Mouse (Mus musculus) midbrain, embryonic 10.5 days (tissue): Measurements from ENCODE around the gene Ccdc85c. TPM values are rescaled to one million over a fixed set of nuclear protein-coding genes. Genes with fewer than 3 reads are reported as not detected.

ENCODE experiments used
- DNase-seq: peaks from one replicate; pipeline ENCODE4 v3.0.0-alpha.2; 2017; ENCODE audit warnings: low spot score
- H3K27ac ChIP-seq: fragments of 300-500 bp; sonication (generic); replicated peaks from 2 replicates; pipeline ENCODE4 v1.5.1; 2016; ENCODE audit warnings: mild to moderate bottlenecking
- H3K27me3 ChIP-seq: fragments of 300-500 bp; sonication (generic); 2 replicates; pipeline ENCODE4 v1.6.1; 2016; ENCODE audit warnings: low read depth, mild to moderate bottlenecking; ENCODE audit not compliant: poor library complexity, severe bottlenecking
- H3K36me3 ChIP-seq: fragments of 300-500 bp; sonication (generic); 2 replicates; pipeline ENCODE4 v1.6.1; 2016; ENCODE audit warnings: mild to moderate bottlenecking, moderate library complexity
- H3K4me1 ChIP-seq: fragments of 300-500 bp; sonication (generic); 2 replicates; pipeline ENCODE4 v1.6.1; 2016
- H3K4me3 ChIP-seq: fragments of 300-500 bp; sonication (generic); 2 replicates; pipeline ENCODE4 v1.5.1; 2016; ENCODE audit warnings: mild to moderate bottlenecking, moderate library complexity
- H3K9me3 ChIP-seq: fragments of 300-500 bp; sonication (generic); replicated peaks from 2 replicates; pipeline ENCODE4 v1.6.1; 2016; ENCODE audit warnings: mild to moderate bottlenecking
- WGBS: fragments of 180-500 bp; shearing (Covaris S2); methylation state at CpG from one replicate; pipeline ENCODE4 v1.1.7; 2016; 5-methylcytosine and 5-hydroxymethylcytosine counted together
- polyA plus RNA-seq: library from polyadenylated mRNA; unstranded; fragments of >200 nt; fragmentation: Nextera tagmentation; extraction: Ambion mirVana; gene quantifications from 2 replicates; pipeline ENCODE4 v1.2.1, GENCODE M21; 2016

Ccdc85c gene
- polyA plus RNA-seq, 1 experiment from 2014 or later, result 12.1 TPM

GRCm38 (mm10) chr12:108241626-108242025, 33.6 kb downstream of the Ccdc85c start:
- WGBS, result 44% methylated on average over 6 of the region's 6 CpGs
- peaks cover 100% of the 10 kb centered on the region for H3K4me1 ChIP-seq
- peak overlapping the region; percentile 96 for H3K27ac ChIP-seq
- H3K27me3 ChIP-seq, result no peaks in the 10 kb centered on the region
- no peaks in the 10 kb centered on the region for H3K9me3 ChIP-seq
- 0 out of 2 replicates have a peak, but pooled peaks cover under 1% of the 10 kb centered on the region for H3K36me3 ChIP-seq
- H3K4me3 ChIP-seq, result peak overlapping the region; percentile 36
- peak; percentile 50 for DNase-seq

DNA sequence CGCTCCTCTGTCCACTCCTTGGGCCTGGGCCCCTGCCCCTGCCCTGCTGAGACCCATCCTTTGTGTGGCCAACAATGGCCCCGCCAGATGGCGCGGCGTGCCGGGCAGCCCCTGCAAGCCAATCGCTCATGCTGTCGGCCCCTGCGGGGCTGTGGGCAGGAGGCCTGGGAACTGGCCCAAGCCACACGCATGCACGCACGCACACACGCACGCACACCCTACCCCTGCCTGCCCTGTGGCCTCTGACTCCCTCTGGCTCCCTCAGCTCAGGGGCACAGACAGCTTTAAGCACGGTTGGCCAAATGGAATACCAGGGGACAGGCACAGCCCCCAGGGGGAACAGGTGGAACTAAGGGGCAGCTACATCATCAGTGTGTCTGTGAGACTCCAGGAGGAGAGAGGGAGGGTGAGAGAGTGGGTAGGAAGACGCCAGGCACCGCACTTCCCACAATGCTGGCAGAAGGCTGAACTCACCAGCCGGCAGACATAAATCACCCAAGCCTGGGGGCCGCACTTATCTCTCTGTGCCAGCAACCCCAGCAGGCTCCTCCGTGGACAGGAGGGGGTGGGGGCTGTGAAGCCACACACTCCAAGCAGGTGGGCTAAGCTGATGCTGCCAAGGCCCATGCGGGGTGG, 34.2 kb downstream of the Ccdc85c start:
- no peaks in the 10 kb centered on the region for H3K27me3 ChIP-seq
- H3K4me1 ChIP-seq, result peaks cover 100% of the 10 kb centered on the region
- no peaks in the 10 kb centered on the region for H3K9me3 ChIP-seq
- 18% methylated on average over 21 of the region's 21 CpGs for WGBS
- peak; percentile 87 for DNase-seq
- H3K27ac ChIP-seq, result peak overlapping the region; percentile 96
- H3K36me3 ChIP-seq, result 0 out of 2 replicates have a peak, but pooled peaks cover 2% of the 10 kb centered on the region
- peak overlapping the region; percentile 36 for H3K4me3 ChIP-seq

- Histone ChIP-seq H3K9me3 (no peaks in the 10 kb centered on the region), H3K4me1 (peaks cover 100% of the 10 kb centered on the region), H3K27me3 (no peaks in the 10 kb centered on the region), H3K27ac (peak overlapping the region; percentile 96), H3K4me3 (peak overlapping the region; percentile 36), H3K36me3 (0 out of 2 replicates have a peak, but pooled peaks cover 2% of the 10 kb centered on the region)
- 75% methylated on average over 13 of the region's 13 CpGs for WGBS
- no peak for DNase-seq
Measured at GRCm38 (mm10) chr12:108240401-108240890, 34.8 kb downstream of the Ccdc85c start.

DNA sequence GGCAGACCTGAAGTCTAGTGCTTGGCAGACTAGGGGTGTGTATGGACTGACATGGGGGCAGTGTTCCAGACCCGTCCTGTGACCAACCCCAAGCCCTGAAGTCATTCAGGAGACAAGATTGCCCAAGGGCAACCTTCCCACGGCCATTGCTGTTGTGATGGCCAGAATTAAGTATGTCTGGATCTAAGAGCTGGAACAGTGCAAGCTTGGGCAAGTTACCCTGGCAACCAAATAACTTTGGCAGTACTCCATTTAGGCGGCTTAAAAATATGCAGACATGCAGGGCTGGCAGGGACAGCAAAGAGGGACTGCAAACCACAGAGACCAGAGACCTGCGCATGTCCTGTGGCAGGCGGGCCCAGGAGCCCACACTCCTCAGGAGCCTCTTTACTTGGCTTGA, 35.8 kb downstream of the Ccdc85c start:
- Histone ChIP-seq H3K36me3 (0 out of 2 replicates have a peak, but pooled peaks cover 6% of the 10 kb centered on the region), H3K27ac (peak overlapping the region; percentile 96), H3K4me3 (peak overlapping the region; percentile 11; the same call in 1 of the 2 replicates), H3K4me1 (peaks cover 100% of the 10 kb centered on the region), H3K9me3 (no peaks in the 10 kb centered on the region), H3K27me3 (no peaks in the 10 kb centered on the region)
- DNase-seq, result peak; percentile 48
- WGBS, result 56% methylated on average over 5 of the region's 5 CpGs

DNA sequence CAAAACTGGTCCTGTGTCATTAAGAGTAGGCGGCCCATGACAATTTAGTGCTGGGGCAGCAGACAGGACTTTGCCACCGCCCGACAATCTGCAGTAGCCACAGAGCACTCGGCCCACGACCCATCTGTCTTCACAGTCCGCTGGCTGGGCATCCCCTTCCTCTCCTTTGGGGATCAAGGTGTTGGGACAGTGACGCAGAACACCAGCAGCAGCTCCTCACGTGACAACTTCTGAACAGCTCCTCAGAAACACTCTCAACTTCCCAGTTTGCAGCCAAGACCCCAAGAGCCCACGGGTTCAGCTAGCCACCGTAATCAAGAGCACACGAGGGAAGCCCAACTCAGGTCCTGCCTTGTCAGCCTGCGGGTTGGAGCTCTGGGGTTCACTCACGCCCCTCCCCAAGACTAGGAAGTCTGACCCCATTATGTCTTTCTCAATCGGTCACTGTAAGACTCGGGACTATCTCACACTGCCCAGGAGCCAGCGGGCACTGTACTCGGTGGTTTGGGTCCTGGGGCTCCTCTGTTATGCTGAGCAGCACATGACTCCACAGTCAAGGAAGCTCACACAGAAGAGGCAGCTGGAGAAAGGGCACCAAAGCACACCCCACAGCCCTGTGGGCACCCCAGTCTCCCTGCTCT, 36.7 kb downstream of the Ccdc85c start:
- no peak overlapping the region for H3K4me3 ChIP-seq
- peak overlapping the region; percentile 96 for H3K27ac ChIP-seq
- H3K4me1 ChIP-seq, result peaks cover 100% of the 10 kb centered on the region
- 87% methylated on average over 17 of the region's 17 CpGs for WGBS
- peaks cover 10% of the 10 kb centered on the region for H3K36me3 ChIP-seq
- no peak for DNase-seq
- H3K9me3 ChIP-seq, result no peaks in the 10 kb centered on the region
- H3K27me3 ChIP-seq, result no peaks in the 10 kb centered on the region

DNA sequence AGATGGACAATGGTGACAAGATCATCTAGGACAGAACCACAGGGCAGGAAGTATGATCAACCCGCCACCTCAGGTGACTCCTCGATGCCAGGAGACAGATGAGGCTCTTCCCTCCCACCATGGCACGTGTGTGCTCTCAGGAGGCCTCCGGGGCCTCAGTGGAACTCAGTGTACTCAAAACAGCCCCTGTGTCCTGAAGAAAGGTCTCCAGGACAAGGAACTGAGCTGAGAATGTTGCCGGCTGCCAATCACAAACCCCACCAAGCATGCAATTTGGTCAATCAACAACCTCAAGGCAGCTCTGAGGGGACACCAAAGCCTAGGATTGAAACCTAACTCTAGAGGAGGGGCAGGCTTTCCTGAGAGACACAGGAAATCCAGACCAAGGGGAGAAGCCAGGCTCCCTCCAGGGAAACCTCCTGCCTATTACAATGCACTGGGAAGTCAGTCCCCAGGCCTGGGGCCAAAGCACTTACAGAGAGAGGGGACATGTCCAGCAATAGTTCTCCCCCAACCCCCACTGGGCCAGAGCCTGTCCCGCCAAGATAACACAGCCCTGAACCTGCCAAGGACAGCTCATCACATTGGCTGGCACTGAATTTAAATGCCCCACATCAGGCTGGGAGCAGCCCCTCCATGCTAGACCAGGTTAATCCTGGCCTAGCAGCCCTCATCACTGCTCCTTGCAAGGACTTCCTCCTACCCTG, 37.8 kb downstream of the Ccdc85c start:
- Histone ChIP-seq H3K4me1 (peaks cover 99% of the 10 kb centered on the region), H3K27me3 (no peaks in the 10 kb centered on the region), H3K36me3 (peaks cover 14% of the 10 kb centered on the region), H3K9me3 (peaks cover 7% of the 10 kb centered on the region; the same call in 1 of the 2 replicates), H3K27ac (peak overlapping the region; percentile 96), H3K4me3 (no peak overlapping the region)
- no peak for DNase-seq
- WGBS, result 82% methylated on average over 6 of the region's 6 CpGs

DNA sequence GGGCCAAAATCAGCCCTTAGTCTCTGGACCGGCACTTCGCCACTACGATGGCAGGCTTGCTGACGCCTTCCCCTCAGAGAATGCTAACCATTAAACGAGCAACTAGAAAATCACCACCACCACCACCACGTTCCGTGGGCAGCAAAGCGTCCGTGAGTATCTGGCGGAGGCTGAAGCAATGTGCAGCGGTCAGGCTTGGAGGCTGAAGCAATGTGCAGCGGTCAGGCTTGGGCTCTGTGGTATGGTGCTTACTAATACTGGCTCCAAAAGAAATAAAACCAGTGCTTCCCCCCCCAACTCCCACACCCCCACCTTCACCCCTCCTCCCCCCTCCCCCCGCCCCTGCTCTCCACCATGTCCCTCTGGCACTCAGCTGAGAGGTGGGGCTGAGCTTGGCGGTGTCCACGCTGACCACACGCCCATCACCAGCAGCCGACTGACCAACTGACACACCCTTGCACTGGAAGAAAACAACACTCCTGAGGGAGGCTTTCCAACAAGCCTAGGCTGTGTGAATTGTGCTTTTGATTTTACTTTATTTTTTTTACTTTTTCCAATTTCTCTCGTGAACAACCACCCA, 39.2 kb downstream of the Ccdc85c start:
- WGBS, result 83% methylated on average over 18 of the region's 18 CpGs
- Histone ChIP-seq H3K4me1 (peaks cover 99% of the 10 kb centered on the region), H3K36me3 (peaks cover 14% of the 10 kb centered on the region), H3K27ac (peak overlapping the region; percentile 28; the same call in 1 of the 2 replicates), H3K27me3 (no peaks in the 10 kb centered on the region), H3K9me3 (peaks cover 7% of the 10 kb centered on the region; the same call in 1 of the 2 replicates), H3K4me3 (no peak overlapping the region)
- DNase-seq, result no peak

DNA sequence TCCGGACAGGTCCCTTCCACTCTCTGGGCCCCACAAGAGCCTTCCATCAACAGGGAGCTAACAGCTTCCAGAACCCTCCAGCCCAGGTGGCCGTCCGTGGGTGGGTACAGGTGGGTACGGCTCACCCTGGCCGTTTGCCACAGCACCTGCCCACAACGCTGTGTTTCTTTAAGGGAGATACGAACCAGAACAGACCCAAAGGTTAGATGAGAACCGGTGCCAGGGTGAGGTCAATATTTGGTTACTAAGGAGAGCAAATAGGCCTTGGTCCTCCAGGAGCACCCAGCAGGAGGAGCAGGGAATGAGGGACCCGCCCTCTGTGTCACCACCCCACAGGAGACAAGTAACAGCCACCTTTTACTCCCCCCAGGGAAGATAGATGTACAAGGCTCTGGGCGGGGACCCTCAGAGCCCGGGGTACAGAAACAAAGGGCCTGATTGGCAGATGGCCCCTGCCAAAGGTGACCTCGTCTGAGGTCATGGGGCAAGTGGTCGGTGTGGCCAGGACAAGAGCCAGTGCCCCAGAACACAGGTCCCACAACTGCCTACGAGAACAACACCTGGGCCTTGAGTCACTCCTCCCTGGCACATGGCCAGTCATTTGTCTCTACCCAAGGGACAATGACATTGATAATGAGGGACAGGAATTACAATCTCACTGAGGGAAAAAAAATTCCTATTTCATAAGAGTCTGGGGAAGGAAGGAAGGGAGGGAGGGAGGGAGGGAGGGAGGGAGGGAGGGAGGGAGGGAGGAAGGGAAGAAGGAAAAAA, 40.2 kb downstream of the Ccdc85c start:
- Histone ChIP-seq H3K27me3 (no peaks in the 10 kb centered on the region), H3K36me3 (peaks cover 14% of the 10 kb centered on the region), H3K9me3 (peaks cover 7% of the 10 kb centered on the region; the same call in 1 of the 2 replicates), H3K27ac (peak overlapping the region; percentile 68), H3K4me3 (no peak overlapping the region), H3K4me1 (peaks cover 93% of the 10 kb centered on the region)
- no peak for DNase-seq
- WGBS, result 87% methylated on average over 14 of the region's 14 CpGs

GRCm38 (mm10) chr12:108233736-108234135, 41.5 kb downstream of the Ccdc85c start:
- H3K4me1 ChIP-seq, result peaks cover 93% of the 10 kb centered on the region
- WGBS, result 93% methylated on average over 6 of the region's 6 CpGs

GRCm38 (mm10) chr12:108231901-108232300, 43.3 kb downstream of the Ccdc85c start:
- Histone ChIP-seq H3K27me3 (no peaks in the 10 kb centered on the region), H3K4me3 (no peak overlapping the region), H3K36me3 (peaks cover 14% of the 10 kb centered on the region), H3K9me3 (peaks cover 7% of the 10 kb centered on the region; the same call in 1 of the 2 replicates), H3K4me1 (peaks cover 87% of the 10 kb centered on the region), H3K27ac (peak overlapping the region; percentile 71; the same call in 1 of the 2 replicates)
- no peak for DNase-seq
- WGBS, result 45% methylated on average over 9 of the region's 9 CpGs

More at GRCm38 (mm10) chr12:108233736-108234135, 41.5 kb downstream of the Ccdc85c start:
- H3K36me3 ChIP-seq, result peaks cover 14% of the 10 kb centered on the region
- H3K27ac ChIP-seq, result peak overlapping the region; percentile 68; the same call in 1 of the 2 replicates
- H3K9me3 ChIP-seq, result peaks cover 7% of the 10 kb centered on the region; the same call in 1 of the 2 replicates
- no peak overlapping the region for H3K4me3 ChIP-seq
- DNase-seq, result no peak
- no peaks in the 10 kb centered on the region for H3K27me3 ChIP-seq

DNA sequence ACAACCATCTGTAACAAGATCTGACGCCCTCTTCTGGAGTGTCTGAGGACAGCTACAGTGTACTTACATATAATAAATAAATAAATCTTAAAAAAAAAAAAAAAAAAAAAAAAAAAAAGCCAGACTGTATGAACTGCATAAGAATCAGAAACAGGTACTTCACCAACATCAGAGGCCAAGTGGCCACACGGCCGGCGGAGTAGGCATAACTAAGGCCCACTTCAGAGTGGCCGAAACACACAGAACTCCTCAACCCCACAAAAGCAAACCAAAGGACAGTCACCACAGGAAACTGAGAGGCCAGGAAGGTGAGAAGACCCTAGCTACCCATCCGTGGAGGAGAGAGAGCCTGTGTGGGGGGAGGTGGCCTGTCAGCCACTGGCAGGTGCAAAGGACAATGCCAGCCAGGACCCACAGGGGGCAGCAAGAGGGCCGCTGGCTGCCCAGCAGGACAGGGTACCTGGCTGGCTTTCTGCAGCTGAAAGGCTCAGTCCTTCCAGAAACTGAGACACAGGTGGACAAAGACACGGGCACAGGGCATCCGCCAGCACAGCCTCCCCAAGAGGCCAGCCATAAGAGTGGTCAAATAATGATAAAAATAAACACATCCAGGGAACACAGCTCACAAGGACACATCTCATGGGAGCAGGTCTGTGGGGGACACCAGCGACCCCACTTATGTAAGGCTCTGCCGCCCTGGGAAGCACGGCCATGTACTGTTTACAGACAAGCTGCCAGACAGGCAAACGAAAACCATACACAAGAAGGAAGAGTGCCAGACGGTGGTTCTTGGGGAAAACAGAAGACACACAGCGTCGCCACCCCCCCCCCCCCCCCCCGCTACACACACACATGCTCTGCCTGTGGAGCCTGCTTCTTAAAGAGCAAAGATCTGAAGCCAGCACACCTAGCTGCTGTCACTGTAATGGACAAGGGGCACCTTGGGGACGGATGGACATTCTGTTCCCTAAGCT, 44.1 kb downstream of the Ccdc85c start:
- 68% methylated on average over 17 of the region's 18 CpGs for WGBS
- Histone ChIP-seq H3K36me3 (peaks cover 12% of the 10 kb centered on the region), H3K9me3 (peaks cover 7% of the 10 kb centered on the region; the same call in 1 of the 2 replicates), H3K27ac (peak overlapping the region; percentile 71), H3K4me1 (peaks cover 87% of the 10 kb centered on the region), H3K4me3 (no peak overlapping the region), H3K27me3 (no peaks in the 10 kb centered on the region)
- no peak for DNase-seq
